Mouse (Mus musculus) left cerebral cortex, adult 18-20 months (tissue): ENCODE measurements at regions not wholly inside any gene's neighbourhood (a gene's known extent, or its start where the extent isn't known, plus 50 kb on each side); places are given as distances from the start of the nearest gene placed in this dataset.
A peak's percentile ranks its signal among the peaks of the same experiment; 100 is the strongest.

ENCODE experiments used
- DNase-seq, 2 experiments: peaks; one replicate each; pipeline ENCODE4 v3.0.0; 2021 to 2022; ENCODE audit warnings: low spot score in 2 of 2, mixed read lengths in 1 of 2

DNA sequence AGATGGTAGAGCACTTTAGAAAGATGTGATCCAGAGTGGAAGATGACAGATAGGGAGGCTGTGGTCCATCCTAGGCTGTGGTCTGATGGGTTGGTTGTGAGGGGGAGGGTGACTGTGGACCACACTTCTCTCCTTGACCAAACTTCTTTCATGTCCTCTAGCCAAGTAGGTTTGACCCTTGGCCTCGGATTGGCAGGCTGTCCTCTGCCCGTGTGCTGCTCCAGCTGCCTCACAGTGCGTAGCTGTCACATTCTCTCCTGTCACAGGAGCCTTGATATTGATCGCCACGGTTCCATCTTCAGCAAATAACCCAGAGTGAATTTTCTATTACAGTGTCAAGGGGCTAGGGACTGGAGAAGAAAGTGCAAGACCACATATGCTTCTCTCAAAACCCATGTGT lies 506.9 kb downstream of the Tbc1d22a start:
- no peak for DNase-seq

DNA sequence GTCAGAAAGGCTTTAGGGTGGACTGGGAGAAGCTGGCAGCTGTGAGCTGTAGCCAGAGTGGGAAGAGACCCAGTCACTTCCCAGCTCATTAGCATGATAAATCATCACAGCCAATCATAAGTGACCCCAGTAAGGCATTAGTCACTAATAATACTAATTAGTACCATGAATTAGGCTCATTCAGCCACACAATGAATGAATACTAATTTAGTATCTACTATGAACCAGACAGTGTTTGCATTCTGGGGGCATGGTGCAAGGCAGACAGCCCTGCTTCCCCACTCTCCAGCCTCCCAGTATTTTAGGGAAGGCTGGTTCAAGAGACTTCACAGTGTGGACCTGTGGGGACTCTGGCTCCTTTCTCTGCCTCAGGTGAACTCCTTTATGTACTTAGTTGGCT lies 523.7 kb downstream of the Tbc1d22a start:
- DNase-seq, result no peak

DNA sequence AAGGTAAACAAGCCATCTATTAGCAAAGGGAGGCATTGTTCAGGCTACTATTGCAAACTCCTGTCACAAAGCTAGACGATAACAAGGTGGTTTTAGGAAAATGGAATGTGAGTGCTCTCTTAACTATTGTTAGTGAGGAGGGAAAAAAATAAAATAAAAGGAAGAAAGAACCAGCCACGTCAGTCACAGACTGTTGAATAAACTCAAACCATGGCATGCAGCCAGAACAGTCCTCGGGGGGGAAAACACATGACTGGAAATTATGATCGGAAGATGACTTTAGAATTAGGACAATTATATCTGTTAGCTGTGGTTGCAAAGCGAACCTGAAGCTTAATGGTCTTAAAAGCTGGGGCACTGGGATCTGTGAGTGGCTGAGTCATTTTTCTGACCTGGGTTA lies 524.1 kb downstream of the Tbc1d22a start:
- no peak for DNase-seq

DNA sequence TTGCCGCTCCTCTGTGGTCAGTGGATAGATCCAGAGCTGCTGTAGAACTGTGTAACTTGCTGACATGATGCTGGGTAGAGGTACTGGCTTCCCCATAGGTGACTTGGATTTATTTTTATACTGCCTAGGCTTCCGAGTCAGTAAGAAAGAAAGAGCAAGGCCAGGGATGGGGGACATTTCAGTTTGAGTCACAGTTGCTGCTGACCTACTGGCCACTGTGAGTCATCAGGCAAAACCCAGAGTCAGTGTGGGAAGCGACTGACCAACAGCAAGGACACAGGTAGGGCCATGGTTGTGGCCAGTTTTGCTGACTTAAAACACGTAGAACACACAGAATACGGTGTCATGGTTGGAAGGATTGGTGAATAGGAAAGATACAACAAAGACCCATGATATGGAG lies 524.5 kb downstream of the Tbc1d22a start:
- no peak for DNase-seq

DNA sequence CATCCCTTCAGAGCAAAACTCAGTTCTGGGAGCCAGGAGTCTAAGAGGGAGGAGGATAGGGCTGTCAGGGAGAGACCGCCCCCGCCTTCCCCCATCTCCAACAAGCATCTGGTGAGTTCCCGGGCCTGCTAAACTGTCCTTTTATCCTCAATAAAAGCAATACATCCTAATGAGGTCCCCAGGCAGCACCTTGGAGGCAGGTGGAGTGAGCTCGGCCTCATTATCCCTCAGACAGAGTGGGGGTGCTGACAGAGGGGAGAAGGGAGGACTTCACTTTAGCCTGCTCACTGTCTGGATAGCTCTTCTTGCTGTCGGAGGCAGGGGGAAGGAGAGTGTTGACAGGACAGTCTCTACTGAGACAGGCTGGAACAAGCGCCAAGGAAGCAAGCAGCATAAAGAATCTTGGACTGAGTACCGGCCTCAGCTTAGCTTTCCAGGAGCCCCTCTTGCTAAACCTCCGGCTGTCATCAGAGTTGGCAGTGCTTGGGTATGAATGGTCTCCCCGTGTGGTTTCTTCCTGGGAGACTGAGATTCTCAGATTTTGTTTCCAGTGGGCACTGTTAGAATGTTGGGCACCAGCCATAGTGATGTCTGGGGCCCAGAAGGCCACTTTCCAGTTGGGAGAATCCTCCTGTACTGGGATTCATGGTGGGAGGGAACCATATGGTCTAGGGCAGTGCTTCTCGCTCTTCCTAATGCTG lies 537.3 kb downstream of the Tbc1d22a start:
- DNase-seq, result peak in 1 of 2 experiments; percentile 23

DNA sequence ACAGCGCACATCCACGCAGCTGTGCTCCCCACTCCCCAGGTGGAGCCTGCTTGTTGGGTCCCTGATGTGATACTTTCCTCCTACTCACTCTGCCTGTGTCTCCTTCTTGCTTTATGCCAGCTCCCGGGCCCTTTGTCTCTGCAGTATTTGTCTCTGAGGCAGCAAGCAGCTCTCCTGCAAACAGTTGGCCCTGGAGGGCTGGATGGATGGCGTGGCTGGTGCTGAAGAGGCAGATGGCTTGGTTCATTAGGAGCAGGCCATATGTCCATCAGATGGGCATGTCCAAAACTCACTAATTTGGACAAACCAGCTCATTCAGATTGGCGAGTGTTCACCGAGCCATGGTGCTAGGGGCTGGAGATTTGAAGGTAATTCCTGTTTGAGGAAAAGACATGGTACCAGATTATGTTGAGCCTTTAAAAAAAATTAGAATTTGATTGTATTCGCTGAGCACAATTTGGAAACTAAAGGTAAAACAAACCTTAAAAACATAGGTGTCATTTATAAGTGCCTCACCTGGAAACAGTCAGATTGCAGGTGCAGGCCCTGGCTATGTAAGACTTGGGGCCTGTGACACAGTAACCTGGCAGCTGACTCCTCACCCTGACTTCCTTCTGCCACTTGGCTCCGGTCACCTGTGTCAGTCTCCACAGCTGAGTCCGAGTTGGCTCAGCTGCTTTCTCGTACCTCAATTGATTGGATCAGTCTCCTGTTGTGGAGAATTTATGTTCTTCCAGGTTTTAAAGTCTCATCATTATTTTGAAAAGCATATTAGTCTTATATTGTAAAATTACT lies 549.5 kb downstream of the Tbc1d22a start:
- DNase-seq, result no peak

DNA sequence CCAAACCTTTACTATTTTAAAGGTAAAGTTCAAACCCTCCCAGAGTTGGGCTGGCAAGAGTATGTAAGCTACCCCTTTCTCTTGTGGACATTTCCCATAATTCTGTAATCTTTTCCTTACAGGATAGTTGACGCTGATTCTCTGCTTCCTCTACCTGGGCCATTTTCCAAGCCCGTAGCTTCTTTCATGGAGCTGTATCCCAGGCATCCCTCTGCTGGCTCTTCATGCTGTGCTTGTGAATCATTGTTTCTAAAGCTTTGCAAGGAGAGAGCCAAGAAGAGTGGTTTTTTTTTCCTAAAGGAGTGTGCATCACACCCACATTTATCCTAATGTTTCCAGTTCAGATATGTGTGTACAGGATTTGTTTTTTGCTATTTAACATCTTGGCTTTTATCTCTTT lies 553.4 kb downstream of the Tbc1d22a start:
- DNase-seq, result no peak

DNA sequence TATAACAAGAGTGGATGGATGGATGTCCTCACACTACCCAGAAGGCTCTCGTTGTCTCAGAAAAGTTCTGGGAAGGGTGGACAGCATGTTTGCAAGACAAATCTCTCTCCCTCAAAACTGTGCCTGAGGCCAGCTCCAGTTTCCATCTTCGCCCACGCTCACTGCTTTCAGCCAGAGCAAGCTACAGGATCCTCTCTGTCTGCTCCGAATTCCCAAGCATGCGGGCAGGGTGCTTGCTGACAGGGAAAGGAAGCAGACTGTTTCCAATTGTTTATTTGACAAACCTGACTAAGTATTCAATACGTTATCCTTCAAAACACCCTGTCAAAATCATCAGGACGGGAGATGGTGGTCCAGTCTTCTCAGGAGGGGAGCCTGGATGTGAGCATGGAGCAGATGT lies 558.8 kb downstream of the Tbc1d22a start:
- DNase-seq, result peak; percentile 30 to 43

DNA sequence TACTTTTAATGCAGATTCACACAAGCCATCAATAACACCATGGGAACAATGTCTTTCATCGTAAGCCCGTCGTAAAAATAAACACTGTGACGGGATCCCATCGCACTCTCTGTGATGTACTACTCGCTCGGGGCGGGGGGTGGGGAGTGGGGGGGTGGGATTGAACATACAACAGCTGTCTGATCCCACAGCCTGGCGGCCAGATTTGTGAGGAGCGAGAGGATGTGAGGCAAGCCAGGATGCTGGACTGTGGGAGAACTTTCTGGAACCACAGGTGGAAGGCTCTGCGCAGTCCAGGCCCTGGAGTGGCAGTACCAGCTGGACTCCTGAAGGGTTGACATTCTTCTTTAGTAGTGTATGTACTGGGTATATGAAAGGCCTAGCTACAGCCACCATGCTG lies 563.7 kb downstream of the Tbc1d22a start:
- DNase-seq, result no peak

DNA sequence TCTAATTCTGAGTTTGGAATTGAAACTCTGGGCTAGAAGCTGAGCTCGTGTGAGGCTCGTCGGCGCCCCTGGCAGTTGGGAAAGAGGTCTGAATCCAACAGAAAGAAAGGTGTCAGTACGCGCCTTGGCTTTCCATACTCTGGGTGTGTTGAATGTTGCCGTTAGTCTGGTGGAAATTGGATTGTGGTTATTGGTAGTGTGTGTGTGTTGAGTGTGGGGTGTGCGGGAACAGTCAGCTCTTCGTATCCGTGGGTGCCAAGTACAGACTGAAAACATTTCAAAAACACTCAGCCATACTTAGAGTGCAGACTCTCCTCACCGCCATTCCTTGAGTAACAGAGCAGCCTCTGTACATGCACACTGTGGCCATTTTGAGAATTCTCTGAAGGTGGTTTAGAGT lies 566.9 kb downstream of the Tbc1d22a start:
- DNase-seq, result no peak

DNA sequence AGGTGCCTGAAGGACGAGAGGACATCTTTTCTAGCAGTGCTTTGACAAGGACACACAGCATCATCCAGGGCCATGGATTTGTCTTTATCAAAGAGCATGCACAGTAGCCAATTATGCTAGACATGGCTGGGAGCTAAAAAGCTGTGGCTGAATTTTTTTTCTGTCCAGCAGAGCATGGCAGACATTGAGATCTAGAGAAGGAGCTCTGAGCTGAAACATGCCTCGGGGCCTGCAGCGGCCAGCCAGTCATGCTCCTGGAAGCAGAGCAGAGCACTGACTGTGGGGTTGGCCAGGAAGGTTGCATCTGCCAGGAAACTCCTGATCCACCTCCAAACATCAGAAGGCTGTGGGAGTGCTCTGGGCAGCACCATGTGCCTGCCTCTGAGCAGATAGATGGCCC lies 580.5 kb downstream of the Tbc1d22a start:
- no peak for DNase-seq

DNA sequence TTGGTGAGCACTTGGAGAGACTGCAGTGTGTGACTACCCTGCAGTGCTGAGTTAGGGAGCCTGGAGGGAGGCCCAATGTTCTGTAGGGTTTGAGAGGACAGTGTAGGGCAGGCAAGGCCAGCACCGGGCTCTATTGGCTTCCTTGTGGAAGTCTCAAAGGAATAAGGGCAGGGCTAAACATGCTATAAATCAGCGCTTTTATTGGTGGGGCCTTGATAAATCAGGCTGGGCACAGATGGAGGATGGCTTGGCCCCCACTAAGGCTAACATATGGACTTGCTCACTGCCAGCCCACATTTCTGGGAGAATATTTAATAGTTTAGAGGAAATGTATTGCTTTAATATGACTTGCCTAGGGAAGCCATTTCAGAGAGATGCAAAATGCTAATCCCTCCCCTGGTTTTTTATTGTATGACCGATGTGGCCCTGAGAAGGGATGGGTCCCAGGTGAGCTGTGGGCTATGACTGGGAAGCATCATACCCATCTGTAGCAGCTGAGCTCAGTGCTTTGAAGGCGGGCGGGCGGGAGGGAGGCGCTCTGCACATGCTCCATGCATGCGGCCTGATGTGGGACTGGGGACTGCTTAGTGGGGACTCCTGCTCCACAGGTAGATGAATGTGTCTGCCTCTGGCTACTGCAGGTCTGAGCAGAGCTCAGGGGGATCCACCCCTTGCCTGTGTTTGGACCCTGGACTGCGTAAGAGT lies 584.4 kb downstream of the Tbc1d22a start:
- DNase-seq, result no peak

DNA sequence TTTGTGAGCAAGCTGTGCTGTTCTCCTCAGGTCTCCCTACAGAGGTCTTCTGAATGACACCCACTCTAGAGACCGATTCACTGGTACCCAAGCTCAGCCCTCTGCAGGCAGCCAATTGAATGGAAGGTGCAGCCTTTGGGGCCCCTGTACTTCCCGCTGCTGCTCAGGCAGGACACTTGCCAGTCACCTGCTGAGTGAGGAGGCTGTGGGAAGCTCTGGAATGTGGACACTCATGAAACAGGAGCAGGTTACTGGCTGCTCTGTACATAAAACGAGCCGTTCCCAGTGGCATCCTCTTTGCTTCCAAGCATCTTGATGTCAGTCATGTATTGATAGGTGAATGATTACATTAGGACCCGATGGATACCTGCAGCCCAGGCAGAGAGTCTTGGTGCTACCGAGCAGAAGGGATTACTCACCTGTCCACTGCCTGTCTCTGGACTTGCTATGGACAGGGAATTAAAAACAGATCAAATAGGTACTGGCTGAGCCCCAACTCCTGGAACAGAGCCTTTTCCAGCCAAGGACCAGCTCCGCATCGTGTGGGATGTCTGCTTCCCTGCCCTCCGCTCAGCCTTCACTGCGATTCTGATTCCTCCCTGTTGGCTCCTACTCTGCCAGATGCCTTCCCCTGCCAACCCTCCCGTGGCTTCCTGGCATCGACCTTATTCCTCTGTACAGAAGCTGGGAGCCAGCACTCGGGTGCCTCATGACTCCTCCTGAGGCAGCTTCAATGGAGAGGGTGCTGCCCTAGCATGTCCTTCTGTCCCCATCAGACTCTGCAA lies 593.2 kb downstream of the Tbc1d22a start:
- no peak for DNase-seq

DNA sequence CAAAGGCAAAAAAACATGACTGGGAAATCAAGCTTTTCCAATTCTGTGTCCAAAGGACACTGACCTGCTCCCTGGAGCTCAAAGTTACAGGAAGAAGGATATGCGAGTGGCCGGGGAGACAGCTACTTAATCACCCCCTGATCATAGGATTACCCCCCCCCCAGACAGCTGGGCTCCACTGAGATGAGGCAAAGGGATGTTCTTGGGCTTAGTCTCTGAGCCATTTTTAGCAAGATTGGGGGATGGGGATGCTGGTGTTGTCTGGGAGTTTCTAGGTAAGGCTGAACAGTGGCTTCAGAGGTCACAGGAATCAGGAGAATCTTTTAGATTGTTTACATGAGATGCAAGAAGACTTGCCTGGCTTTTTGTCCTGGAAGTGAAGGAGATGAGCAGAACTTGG lies 597.6 kb downstream of the Tbc1d22a start:
- DNase-seq, result no peak

DNA sequence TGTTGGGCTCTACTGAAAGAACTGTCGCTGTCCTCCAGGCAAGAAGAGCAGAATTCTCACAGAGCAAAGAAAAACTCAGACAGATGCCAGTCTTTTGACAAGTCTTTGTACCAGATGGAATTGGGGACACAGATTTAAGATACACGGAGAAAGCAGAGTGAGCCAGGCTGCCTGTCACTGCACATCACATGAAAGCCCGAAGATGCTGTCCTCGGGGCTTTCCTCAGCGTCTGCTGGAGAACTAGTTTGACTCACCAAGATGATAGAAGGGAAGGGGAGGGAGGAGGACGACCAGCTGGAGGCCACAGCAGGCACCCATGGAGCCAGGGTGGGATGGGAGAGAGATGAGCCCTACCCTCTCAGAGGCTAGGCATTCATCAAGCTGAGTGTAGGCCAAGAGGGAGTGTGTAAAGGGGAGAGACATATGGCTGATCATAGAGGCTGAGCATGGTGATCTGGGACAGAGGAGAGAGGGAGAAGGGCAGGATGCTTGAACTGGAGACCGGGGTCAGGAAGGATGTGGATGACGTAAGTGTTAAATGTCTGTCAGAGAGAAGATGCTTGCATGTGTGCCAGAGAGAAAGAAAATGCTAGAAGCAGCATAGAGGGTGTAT lies 600.7 kb downstream of the Tbc1d22a start:
- DNase-seq, result no peak

DNA sequence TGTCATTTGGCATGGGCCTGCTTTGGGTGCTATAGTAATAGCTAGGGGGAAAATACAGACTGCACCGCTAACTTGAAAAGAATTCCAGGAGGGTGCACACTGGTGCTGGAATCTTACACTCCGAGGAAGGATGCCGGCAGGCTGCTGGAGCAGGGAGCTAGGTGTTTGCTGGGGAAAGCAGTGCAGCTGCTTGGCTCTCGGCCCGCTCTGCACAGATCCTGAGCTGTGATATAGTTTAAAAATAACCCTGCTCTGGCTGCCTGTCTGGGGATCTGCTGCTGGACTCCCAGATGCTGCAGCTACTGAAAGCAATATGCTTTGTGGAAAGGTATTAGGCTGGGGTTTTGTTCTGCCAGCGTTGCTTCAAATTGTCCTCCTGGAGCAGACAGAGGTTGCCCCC lies 621.7 kb downstream of the Tbc1d22a start:
- peak; percentile 19 to 34 for DNase-seq

DNA sequence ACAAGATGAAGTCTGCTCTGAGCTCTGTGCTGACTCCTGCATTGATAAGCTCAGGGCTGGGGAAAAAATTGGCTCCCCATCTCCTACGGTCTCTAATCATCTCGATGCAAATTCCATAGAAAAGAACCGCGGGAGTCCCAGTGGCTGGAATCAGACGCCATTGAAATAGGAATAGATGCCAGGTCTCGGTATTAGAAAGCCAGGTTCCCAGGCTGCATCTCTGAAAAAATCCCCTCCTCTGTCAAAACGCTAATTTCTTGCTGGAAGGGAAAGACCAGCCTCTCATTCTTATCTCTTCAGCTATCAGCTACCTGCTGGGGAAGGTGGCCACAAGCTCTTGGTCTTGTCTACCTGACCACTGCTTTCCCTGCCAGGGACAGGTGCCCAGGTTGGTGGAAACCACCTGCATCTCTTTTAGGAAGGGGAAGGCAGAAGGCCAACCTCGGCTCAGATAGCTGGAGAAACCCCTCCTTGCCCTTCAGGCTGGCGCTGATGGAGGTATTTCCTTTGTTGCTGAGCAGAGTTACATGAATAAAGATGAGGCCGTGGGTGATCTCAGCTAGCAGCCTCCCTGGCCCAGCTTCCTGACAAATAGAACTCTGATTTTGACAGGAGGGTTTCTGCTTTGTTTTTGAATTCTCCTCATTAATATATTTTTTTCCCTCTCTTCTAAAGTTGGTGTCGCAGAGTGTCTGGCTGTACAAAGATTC lies 638.1 kb downstream of the Tbc1d22a start:
- no peak for DNase-seq

DNA sequence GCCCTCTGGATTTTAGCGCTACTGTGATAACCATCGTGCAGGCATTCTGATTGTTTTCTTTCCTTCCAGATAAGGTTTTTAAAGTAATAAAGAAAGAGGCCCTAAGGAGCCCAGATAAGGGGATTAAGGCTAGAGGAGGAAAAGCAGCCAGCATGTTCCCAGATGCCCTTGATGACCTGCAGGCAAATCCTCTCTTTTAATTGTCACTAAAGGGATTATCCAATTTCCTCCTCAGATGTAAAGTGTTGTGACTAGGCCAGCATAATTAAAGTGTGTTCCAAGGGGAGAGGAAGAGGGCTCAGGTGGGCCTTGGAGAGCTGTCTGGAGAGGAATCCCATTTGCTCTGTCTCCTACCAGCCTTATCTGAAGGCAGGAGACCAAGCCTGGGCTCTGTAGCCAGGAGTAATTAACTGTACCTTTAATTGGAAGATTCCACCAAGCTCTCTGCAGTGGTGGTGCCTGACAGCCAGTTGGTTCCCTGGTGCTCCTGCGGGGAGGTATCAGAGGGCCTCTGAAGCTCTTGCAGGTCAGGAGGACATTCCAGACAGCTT lies 644.2 kb downstream of the Tbc1d22a start:
- DNase-seq, result no peak

DNA sequence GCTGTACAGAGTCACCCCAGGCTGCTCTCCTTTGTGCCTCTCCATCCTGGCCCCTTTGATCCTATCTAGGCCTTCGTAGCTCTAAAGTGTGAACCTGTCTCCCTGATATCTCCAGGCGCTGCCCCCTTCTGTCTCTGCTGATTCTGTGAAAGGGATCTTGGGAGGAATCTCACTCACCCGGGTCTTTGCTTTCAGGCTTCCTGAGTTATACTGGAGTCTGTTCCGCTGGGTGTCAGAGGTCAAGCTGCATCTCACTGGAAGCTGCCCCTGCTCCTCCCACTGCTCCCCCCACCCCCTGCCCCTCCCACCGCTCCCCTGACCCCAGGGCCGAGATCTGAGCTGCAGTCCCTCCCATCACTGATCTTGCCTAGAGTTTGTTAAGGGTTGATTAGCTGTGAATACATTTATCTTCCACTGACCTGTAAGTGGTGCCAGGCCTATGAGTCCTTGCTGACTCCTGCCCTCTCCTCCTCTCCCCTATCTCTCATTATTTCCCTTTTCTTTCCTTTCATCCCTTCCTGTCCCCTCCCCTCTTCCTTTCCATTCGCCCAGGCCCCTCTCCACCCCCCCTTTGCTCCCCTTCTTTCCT lies 661.6 kb downstream of the Tbc1d22a start:
- no peak for DNase-seq

DNA sequence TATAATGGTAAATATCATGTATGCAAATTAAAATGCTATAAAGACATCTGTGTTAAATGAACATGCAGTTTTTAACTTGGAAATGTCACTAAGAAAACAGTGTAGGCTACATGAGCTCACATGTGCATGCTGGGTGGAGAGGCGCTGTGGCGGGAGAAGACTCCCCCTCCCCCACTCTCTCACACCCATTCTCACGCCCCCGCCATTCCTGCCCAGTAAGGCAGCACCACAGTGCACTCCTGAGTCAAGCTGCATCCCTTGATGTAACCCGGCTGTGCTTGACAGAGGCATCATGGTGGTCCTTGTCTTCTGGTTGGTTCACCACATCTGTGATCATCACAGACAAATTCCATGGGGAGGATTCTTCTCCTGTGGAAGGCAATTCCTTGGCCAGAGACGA lies 647.1 kb upstream of the Fam19a5 start:
- DNase-seq, result no peak
